Mouse (Mus musculus): ENCODE measurements around the gene Ehd1. TPM values are rescaled to one million over a fixed set of nuclear protein-coding genes. Genes with fewer than 3 reads are reported as not detected.
A peak's percentile ranks its signal among the peaks of the same experiment; 100 is the strongest.

The Ehd1 gene
- 80.6 and 87.7 TPM in 2 replicates for polyA plus RNA-seq (2015; fragmentation: Nextera tagmentation; extraction: Ambion mirVana)

- Histone ChIP-seq H3K9me3 (replicated peaks) (no peaks in the 10 kb centered on the region), H3K27ac (replicated peaks) (peak within 1 kb of the TSS; percentile 84), H3K36me3 (peaks cover 13% of the 10 kb centered on the region), H3K9ac (replicated peaks) (peak within 1 kb of the TSS; percentile 86), H3K4me3 (replicated peaks) (peak within 1 kb of the TSS; percentile 93), H3K4me2 (peak within 1 kb of the TSS; percentile 98), H3K4me1 (peaks cover 47% of the 10 kb centered on the region), H3K27me3 (replicated peaks) (0 out of 2 replicates have a peak, but pooled peaks cover 2% of the 10 kb centered on the region)
- peak; percentile 95 for ATAC-seq (ENCODE audit: low FRiP score)
- under 1% methylated on average over 89 of the region's 106 CpGs for WGBS
Observed at GRCm38 (mm10) chr19:6276426-6277421, at the start of gene Ehd1. Gene Ehd1, plus strand, starts transcription at chr19:6276725.

GRCm38 (mm10) chr19:6226763-6227162 is 49.8 kb upstream of the Ehd1 start:
- ATAC-seq (ENCODE audit: low FRiP score), result no peak
- Histone ChIP-seq H3K9me3 (replicated peaks) (no peaks in the 10 kb centered on the region), H3K27me3 (replicated peaks) (no peaks in the 10 kb centered on the region), H3K9ac (replicated peaks) (no peak overlapping the region), H3K36me3 (peaks cover 55% of the 10 kb centered on the region), H3K4me3 (replicated peaks) (no peak overlapping the region), H3K4me1 (no peaks in the 10 kb centered on the region), H3K27ac (replicated peaks) (no peak overlapping the region), H3K4me2 (no peak overlapping the region)
- 89% methylated on average over 14 of the region's 14 CpGs for WGBS

- Histone ChIP-seq H3K36me3 (peaks cover 66% of the 10 kb centered on the region), H3K27me3 (replicated peaks) (no peaks in the 10 kb centered on the region), H3K4me2 (no peak overlapping the region), H3K9me3 (replicated peaks) (no peaks in the 10 kb centered on the region), H3K9ac (replicated peaks) (no peak overlapping the region), H3K4me3 (replicated peaks) (no peak overlapping the region), H3K27ac (replicated peaks) (no peak overlapping the region), H3K4me1 (no peaks in the 10 kb centered on the region)
- no peak for ATAC-seq (ENCODE audit: low FRiP score)
- WGBS, result 75% methylated on average over 4 of the region's 4 CpGs
Observed at GRCm38 (mm10) chr19:6227864-6228263, 48.7 kb upstream of the Ehd1 start.

DNA sequence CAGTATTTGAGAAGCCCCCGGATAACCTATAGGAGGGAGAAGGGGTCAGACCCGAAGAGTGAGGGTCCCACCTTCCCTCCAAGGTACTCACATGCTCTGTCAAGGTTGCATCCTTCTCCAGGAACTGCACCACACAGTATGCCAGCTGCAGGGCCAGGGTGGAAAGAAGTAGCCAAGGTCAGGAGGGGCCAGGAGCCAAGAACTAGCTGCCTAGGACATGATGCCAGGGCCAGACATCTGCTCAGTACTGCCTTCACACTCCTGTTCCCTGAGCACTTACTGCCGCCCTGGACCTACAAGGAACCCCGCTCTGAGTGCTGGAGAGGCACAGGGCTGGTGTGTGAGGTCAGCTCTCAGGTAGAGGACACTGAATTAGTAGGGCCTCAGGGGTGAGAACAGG is 46.1 kb upstream of the Ehd1 start:
- H3K9ac ChIP-seq (replicated peaks), result no peak overlapping the region
- H3K4me3 ChIP-seq (replicated peaks), result no peak overlapping the region
- ATAC-seq (ENCODE audit: low FRiP score), result no peak
- WGBS, result 96% methylated on average over 4 of the region's 4 CpGs
- H3K4me1 ChIP-seq, result peaks cover 19% of the 10 kb centered on the region
- H3K36me3 ChIP-seq, result peaks cover 76% of the 10 kb centered on the region
- H3K27ac ChIP-seq (replicated peaks), result no peak overlapping the region
- no peak overlapping the region for H3K4me2 ChIP-seq
- H3K9me3 ChIP-seq (replicated peaks), result no peaks in the 10 kb centered on the region
- H3K27me3 ChIP-seq (replicated peaks), result no peaks in the 10 kb centered on the region

- Histone ChIP-seq H3K4me2 (no peak overlapping the region), H3K4me3 (replicated peaks) (no peak overlapping the region), H3K27ac (replicated peaks) (no peak overlapping the region), H3K36me3 (peaks cover 76% of the 10 kb centered on the region), H3K4me1 (peaks cover 19% of the 10 kb centered on the region), H3K27me3 (replicated peaks) (no peaks in the 10 kb centered on the region), H3K9ac (replicated peaks) (no peak overlapping the region), H3K9me3 (replicated peaks) (no peaks in the 10 kb centered on the region)
- no peak for ATAC-seq (ENCODE audit: low FRiP score)
- WGBS, result 96% methylated on average over 2 of the region's 2 CpGs
Observed at GRCm38 (mm10) chr19:6231036-6231435, 45.5 kb upstream of the Ehd1 start.

GRCm38 (mm10) chr19:6233647-6234046 is 42.9 kb upstream of the Ehd1 start:
- H3K27me3 ChIP-seq (replicated peaks), result no peaks in the 10 kb centered on the region
- H3K27ac ChIP-seq (replicated peaks), result no peak overlapping the region
- H3K4me2 ChIP-seq, result peak overlapping the region; percentile 92; the same call in 1 of the 2 replicates
- H3K9me3 ChIP-seq (replicated peaks), result no peaks in the 10 kb centered on the region
- H3K4me1 ChIP-seq, result peaks cover 26% of the 10 kb centered on the region
- H3K36me3 ChIP-seq, result peaks cover 52% of the 10 kb centered on the region
- no peak overlapping the region for H3K4me3 ChIP-seq (replicated peaks)
- no peak overlapping the region for H3K9ac ChIP-seq (replicated peaks)
- ATAC-seq (ENCODE audit: low FRiP score), result no peak
- WGBS, result 92% methylated on average over 16 of the region's 16 CpGs

- H3K36me3 ChIP-seq, result peaks cover 44% of the 10 kb centered on the region
- no peaks in the 10 kb centered on the region for H3K27me3 ChIP-seq (replicated peaks)
- H3K9me3 ChIP-seq (replicated peaks), result no peaks in the 10 kb centered on the region
- peaks cover 26% of the 10 kb centered on the region for H3K4me1 ChIP-seq
- H3K9ac ChIP-seq (replicated peaks), result peak overlapping the region; percentile 85
- WGBS, result 72% methylated on average over 11 of the region's 11 CpGs
- peak overlapping the region; percentile 63 for H3K4me3 ChIP-seq (replicated peaks)
- H3K4me2 ChIP-seq, result peak overlapping the region; percentile 92
- H3K27ac ChIP-seq (replicated peaks), result no peak overlapping the region
- no peak for ATAC-seq (ENCODE audit: low FRiP score)
Observed at GRCm38 (mm10) chr19:6234337-6235083, 42.0 kb upstream of the Ehd1 start.

DNA sequence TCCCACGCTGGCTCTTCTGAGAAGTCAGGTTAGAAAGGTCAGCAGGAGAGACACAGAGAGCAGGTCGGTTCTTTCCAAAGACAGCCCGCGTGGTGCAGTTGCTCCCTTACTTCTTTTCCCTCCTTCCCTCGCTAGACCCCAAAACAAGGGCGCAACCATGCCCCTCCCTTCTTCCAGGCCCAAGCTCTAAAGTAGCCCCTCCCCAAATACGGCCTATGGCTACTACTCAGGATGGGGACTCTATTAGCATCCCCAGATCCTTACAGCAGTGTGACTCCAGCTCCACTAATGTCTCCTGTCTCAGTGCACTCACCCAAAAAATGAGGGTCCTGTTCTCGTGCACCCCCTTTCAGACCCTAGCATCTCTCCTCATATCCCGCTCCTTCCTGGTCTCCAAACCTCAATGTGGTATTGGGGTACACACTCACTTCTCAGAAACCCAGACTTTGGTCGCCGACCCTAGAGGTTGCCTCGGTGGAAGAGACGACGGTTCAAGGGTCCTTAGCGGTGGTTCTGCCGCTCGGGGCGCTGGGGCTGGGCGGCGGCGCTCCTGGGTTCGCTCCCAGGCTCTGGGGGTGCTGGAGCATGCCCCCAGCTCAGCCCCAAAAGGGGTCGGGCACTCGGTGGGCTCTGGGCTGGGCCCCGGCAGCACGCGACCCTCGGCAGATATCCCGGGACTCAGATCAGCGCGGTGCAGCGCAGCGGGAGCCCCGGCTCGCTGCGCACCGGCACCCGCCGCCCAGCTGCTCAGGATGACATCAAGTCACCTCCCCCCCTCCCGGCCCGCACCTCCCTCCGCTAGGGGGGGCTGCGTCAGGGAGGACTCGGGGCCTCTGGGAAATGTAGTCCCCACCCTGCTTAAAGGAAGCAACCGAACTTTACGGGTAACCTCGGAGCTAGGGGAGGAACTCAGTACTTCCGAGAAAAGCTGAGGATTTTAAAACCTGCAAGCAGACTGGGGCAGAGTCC is 41.2 kb upstream of the Ehd1 start, which contains the start of gene Ppp2r5b:
Gene Ppp2r5b, minus strand, starts transcription at position 789 of the 969 bp plus-strand sequence.
- peaks cover 26% of the 10 kb centered on the region for H3K4me1 ChIP-seq
- ATAC-seq (ENCODE audit: low FRiP score), result peak; percentile 94

DNA sequence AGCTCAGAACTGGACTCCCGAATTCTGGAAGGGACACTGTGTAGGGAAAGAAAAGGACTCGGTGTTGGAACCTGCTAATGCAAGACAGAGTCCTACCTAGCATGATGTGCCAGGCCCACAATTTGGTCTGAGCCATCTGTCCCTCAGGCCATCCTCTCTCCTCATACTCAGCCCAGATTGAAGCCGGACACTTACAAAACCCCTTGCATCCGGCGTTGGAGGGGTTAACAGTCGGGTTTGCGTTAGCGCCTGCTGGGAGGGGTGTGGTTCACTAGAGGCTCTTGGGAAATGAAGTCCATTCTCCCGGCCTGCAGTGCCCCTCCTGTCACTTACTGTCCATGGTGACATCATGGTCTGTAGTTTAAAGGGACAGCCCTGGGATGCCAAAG is 40.5 kb upstream of the Ehd1 start:
- under 1% methylated on average over 9 of the region's 9 CpGs for WGBS

More for the DNA sequence above, 41.2 kb upstream of the Ehd1 start, which contains the start of gene Ppp2r5b:
- Histone ChIP-seq H3K9ac (replicated peaks) (peak within 1 kb of the TSS; percentile 85), H3K36me3 (peaks cover 35% of the 10 kb centered on the region), H3K27ac (replicated peaks) (peak within 1 kb of the TSS; percentile 94), H3K9me3 (replicated peaks) (no peaks in the 10 kb centered on the region), H3K4me3 (replicated peaks) (peak within 1 kb of the TSS; percentile 63), H3K27me3 (replicated peaks) (no peaks in the 10 kb centered on the region), H3K4me2 (peak within 1 kb of the TSS; percentile 92)
- WGBS, result 3% methylated on average over 36 of the region's 48 CpGs

GRCm38 (mm10) chr19:6236842-6237241 is 39.7 kb upstream of the Ehd1 start:
- WGBS, result 76% methylated on average over 7 of the region's 7 CpGs
- H3K27ac ChIP-seq (replicated peaks), result peak overlapping the region; percentile 94
- no peak overlapping the region for H3K9ac ChIP-seq (replicated peaks)
- H3K4me2 ChIP-seq, result no peak overlapping the region
- no peak for ATAC-seq (ENCODE audit: low FRiP score)
- no peaks in the 10 kb centered on the region for H3K9me3 ChIP-seq (replicated peaks)
- peaks cover 26% of the 10 kb centered on the region for H3K4me1 ChIP-seq
- no peaks in the 10 kb centered on the region for H3K27me3 ChIP-seq (replicated peaks)
- peaks cover 20% of the 10 kb centered on the region for H3K36me3 ChIP-seq
- no peak overlapping the region for H3K4me3 ChIP-seq (replicated peaks)

More for the DNA sequence above, 40.5 kb upstream of the Ehd1 start:
- peak overlapping the region; percentile 92 for H3K4me2 ChIP-seq
- peaks cover 26% of the 10 kb centered on the region for H3K4me1 ChIP-seq
- H3K9ac ChIP-seq (replicated peaks), result peak overlapping the region; percentile 85
- H3K27ac ChIP-seq (replicated peaks), result peak overlapping the region; percentile 94
- peak overlapping the region; percentile 63 for H3K4me3 ChIP-seq (replicated peaks)
- ATAC-seq (ENCODE audit: low FRiP score), result peak; percentile 93
- peaks cover 28% of the 10 kb centered on the region for H3K36me3 ChIP-seq
- no peaks in the 10 kb centered on the region for H3K27me3 ChIP-seq (replicated peaks)
- H3K9me3 ChIP-seq (replicated peaks), result no peaks in the 10 kb centered on the region
